Mouse (Mus musculus): ENCODE measurements around the gene Vamp2. TPM values are rescaled to one million over a fixed set of nuclear protein-coding genes. Genes with fewer than 3 reads are reported as not detected.
A peak's percentile ranks its signal among the peaks of the same experiment; 100 is the strongest.

The Vamp2 gene
- polyA plus RNA-seq, 1 experiment from 2014 or later = 174 TPM

GRCm38 (mm10) chr11:69066956-69067355 is 21.3 kb upstream of the Vamp2 start:
- ATAC-seq (ENCODE audit: low FRiP score, low read depth) = no peak
- peak overlapping the region; percentile 89 for H3K4me2 ChIP-seq (replicated peaks)

GRCm38 (mm10) chr11:69067601-69068000 is 20.7 kb upstream of the Vamp2 start:
- Histone ChIP-seq H3K27me3 (replicated peaks) (no peaks in the 10 kb centered on the region), H3K36me3 (no peaks in the 10 kb centered on the region), H3K4me3 (no peak overlapping the region), H3K4me1 (peaks cover 32% of the 10 kb centered on the region), H3K4me2 (replicated peaks) (no peak overlapping the region), H3K9me3 (no peaks in the 10 kb centered on the region), H3K9ac (no peak overlapping the region), H3K27ac (no peak overlapping the region)
- ATAC-seq (ENCODE audit: low FRiP score, low read depth) = no peak
- WGBS = 67% methylated on average over 6 of the region's 6 CpGs

More at GRCm38 (mm10) chr11:69066956-69067355, 21.3 kb upstream of the Vamp2 start:
- no peaks in the 10 kb centered on the region for H3K27me3 ChIP-seq (replicated peaks)
- WGBS = 11% methylated on average over 8 of the region's 8 CpGs
- no peaks in the 10 kb centered on the region for H3K36me3 ChIP-seq
- H3K4me1 ChIP-seq = peaks cover 27% of the 10 kb centered on the region
- no peak overlapping the region for H3K27ac ChIP-seq
- no peak overlapping the region for H3K9ac ChIP-seq
- no peaks in the 10 kb centered on the region for H3K9me3 ChIP-seq
- no peak overlapping the region for H3K4me3 ChIP-seq

- peaks cover 26% of the 10 kb centered on the region for H3K4me1 ChIP-seq
- no peaks in the 10 kb centered on the region for H3K27me3 ChIP-seq (replicated peaks)
- WGBS = 1% methylated on average over 13 of the region's 13 CpGs
- H3K4me2 ChIP-seq (replicated peaks) = peak overlapping the region; percentile 92
- peak overlapping the region; percentile 60 for H3K4me3 ChIP-seq
- peak overlapping the region; percentile 84 for H3K9ac ChIP-seq
- ATAC-seq (ENCODE audit: low FRiP score, low read depth) = no peak
- H3K36me3 ChIP-seq = no peaks in the 10 kb centered on the region
- H3K27ac ChIP-seq = peak overlapping the region; percentile 76
- no peaks in the 10 kb centered on the region for H3K9me3 ChIP-seq
These were observed 18.2 kb upstream of the Vamp2 start for GRCm38 (mm10) chr11:69070093-69070492.

- Histone ChIP-seq H3K4me2 (replicated peaks) (peak within 1 kb of the TSS; percentile 92), H3K27ac (peak within 1 kb of the TSS; percentile 76), H3K9me3 (no peaks in the 10 kb centered on the region), H3K36me3 (no peaks in the 10 kb centered on the region), H3K9ac (peak within 1 kb of the TSS; percentile 84), H3K4me3 (peak within 1 kb of the TSS; percentile 60), H3K27me3 (replicated peaks) (no peaks in the 10 kb centered on the region), H3K4me1 (peaks cover 25% of the 10 kb centered on the region)
- peak; percentile 88 for ATAC-seq (ENCODE audit: low FRiP score, low read depth)
- under 1% methylated on average over 47 of the region's 47 CpGs for WGBS
These were observed 17.6 kb upstream of the Vamp2 start, which contains the start of gene Tmem107 for GRCm38 (mm10) chr11:69070590-69071222. TSS of gene Tmem107 (plus strand) at chr11:69070806.

- 25% methylated on average over 9 of the region's 9 CpGs for WGBS
- Histone ChIP-seq H3K4me2 (replicated peaks) (peak overlapping the region; percentile 92), H3K4me3 (peak overlapping the region; percentile 60), H3K27ac (no peak overlapping the region), H3K9me3 (no peaks in the 10 kb centered on the region), H3K9ac (peak overlapping the region; percentile 84), H3K27me3 (replicated peaks) (no peaks in the 10 kb centered on the region), H3K36me3 (no peaks in the 10 kb centered on the region), H3K4me1 (peaks cover 20% of the 10 kb centered on the region)
- ATAC-seq (ENCODE audit: low FRiP score, low read depth) = no peak
These were observed 17.0 kb upstream of the Vamp2 start for GRCm38 (mm10) chr11:69071262-69071661.

- Histone ChIP-seq H3K4me1 (peaks cover 15% of the 10 kb centered on the region; the same call in 1 of the 2 replicates), H3K4me2 (replicated peaks) (peak overlapping the region; percentile 61), H3K9ac (peak overlapping the region; percentile 62; the same call in 1 of the 2 replicates), H3K36me3 (no peaks in the 10 kb centered on the region), H3K27ac (no peak overlapping the region), H3K9me3 (no peaks in the 10 kb centered on the region), H3K27me3 (replicated peaks) (no peaks in the 10 kb centered on the region), H3K4me3 (peak overlapping the region; percentile 28; the same call in 1 of the 2 replicates)
- no peak for ATAC-seq (ENCODE audit: low FRiP score, low read depth)
- 87% methylated on average over 11 of the region's 11 CpGs for WGBS
These were observed 16.1 kb upstream of the Vamp2 start for GRCm38 (mm10) chr11:69072234-69072633.

- peak overlapping the region; percentile 62 for H3K9ac ChIP-seq
- H3K27me3 ChIP-seq (replicated peaks) = no peaks in the 10 kb centered on the region
- H3K9me3 ChIP-seq = no peaks in the 10 kb centered on the region
- H3K4me3 ChIP-seq = peak overlapping the region; percentile 28
- H3K36me3 ChIP-seq = no peaks in the 10 kb centered on the region
- WGBS = 8% methylated on average over 9 of the region's 9 CpGs
- peak overlapping the region; percentile 61 for H3K4me2 ChIP-seq (replicated peaks)
- ATAC-seq (ENCODE audit: low FRiP score, low read depth) = no peak
- peaks cover 15% of the 10 kb centered on the region; the same call in 1 of the 2 replicates for H3K4me1 ChIP-seq
- H3K27ac ChIP-seq = no peak overlapping the region
These were observed 15.6 kb upstream of the Vamp2 start for GRCm38 (mm10) chr11:69072666-69073064.

GRCm38 (mm10) chr11:69073065-69073888 is 15.0 kb upstream of the Vamp2 start:
- Histone ChIP-seq H3K27ac (peak overlapping the region; percentile 69; the same call in 1 of the 2 replicates), H3K4me2 (replicated peaks) (peak overlapping the region; percentile 61), H3K9me3 (no peaks in the 10 kb centered on the region), H3K9ac (peak overlapping the region; percentile 62), H3K4me1 (peaks cover 15% of the 10 kb centered on the region; the same call in 1 of the 2 replicates), H3K36me3 (no peaks in the 10 kb centered on the region), H3K4me3 (peak overlapping the region; percentile 28), H3K27me3 (replicated peaks) (no peaks in the 10 kb centered on the region)
- peak; percentile 72 for ATAC-seq (ENCODE audit: low FRiP score, low read depth)
- under 1% methylated on average over 14 of the region's 14 CpGs for WGBS

- ATAC-seq (ENCODE audit: low FRiP score, low read depth) = no peak
- Histone ChIP-seq H3K36me3 (no peaks in the 10 kb centered on the region), H3K9me3 (no peaks in the 10 kb centered on the region), H3K4me3 (no peak overlapping the region), H3K4me2 (replicated peaks) (peak overlapping the region; percentile 61), H3K27ac (no peak overlapping the region), H3K27me3 (replicated peaks) (no peaks in the 10 kb centered on the region), H3K4me1 (peaks cover 15% of the 10 kb centered on the region; the same call in 1 of the 2 replicates), H3K9ac (0 out of 2 replicates have a peak overlapping the region, but pooled peaks have one; percentile 62)
- WGBS = 36% methylated on average over 6 of the region's 6 CpGs
These were observed 14.1 kb upstream of the Vamp2 start for GRCm38 (mm10) chr11:69073951-69074775.

GRCm38 (mm10) chr11:69074776-69075069 is 13.6 kb upstream of the Vamp2 start:
- no peak overlapping the region for H3K9ac ChIP-seq

GRCm38 (mm10) chr11:69075764-69076479 is 12.4 kb upstream of the Vamp2 start:
- Histone ChIP-seq H3K4me1 (peaks cover 14% of the 10 kb centered on the region; the same call in 1 of the 2 replicates), H3K9ac (no peak overlapping the region), H3K27me3 (replicated peaks) (no peaks in the 10 kb centered on the region), H3K9me3 (no peaks in the 10 kb centered on the region), H3K27ac (no peak overlapping the region), H3K4me2 (replicated peaks) (no peak overlapping the region), H3K4me3 (no peak overlapping the region), H3K36me3 (no peaks in the 10 kb centered on the region)
- ATAC-seq (ENCODE audit: low FRiP score, low read depth) = no peak
- WGBS = 48% methylated on average over 9 of the region's 9 CpGs

More at GRCm38 (mm10) chr11:69074776-69075069, 13.6 kb upstream of the Vamp2 start:
- H3K36me3 ChIP-seq = no peaks in the 10 kb centered on the region
- H3K27ac ChIP-seq = no peak overlapping the region
- H3K4me1 ChIP-seq = peaks cover 15% of the 10 kb centered on the region; the same call in 1 of the 2 replicates
- H3K4me3 ChIP-seq = no peak overlapping the region
- H3K27me3 ChIP-seq (replicated peaks) = no peaks in the 10 kb centered on the region
- no peak for ATAC-seq (ENCODE audit: low FRiP score, low read depth)
- H3K9me3 ChIP-seq = no peaks in the 10 kb centered on the region
- no peak overlapping the region for H3K4me2 ChIP-seq (replicated peaks)
- 56% methylated on average over 2 of the region's 2 CpGs for WGBS

All from neural tube, embryonic 12.5 days (tissue).